Mouse (Mus musculus): ENCODE measurements around the gene Stk32c. TPM values are rescaled to one million over a fixed set of nuclear protein-coding genes. Genes with fewer than 3 reads are reported as not detected.

Gene Stk32c
- polyA plus RNA-seq, 2 experiments: 0.12 TPM; not detected in 1

GRCm38 (mm10) chr7:139085629-139086194 is 127.4 kb downstream of the Stk32c start, which contains the start of gene Dpysl4:
Gene Dpysl4, plus strand, starts transcription at chr7:139086001.
- Histone ChIP-seq H3K9ac (replicated peaks) (no peak within 1 kb of the TSS), H3K36me3 (replicated peaks; ENCODE audit: control insufficient read depth, insufficient read depth, low read depth) (no peaks in the 10 kb centered on the region), H3K4me3 (ENCODE audit: insufficient read depth in 1 of 2, low read depth in 2 of 2, low read length in 2 of 2) (peak within 1 kb of the TSS; percentile 21 to 24; a peak in 3 of 4 replicates), H3K9me3 (ENCODE audit: control insufficient read depth, low read length) (no peaks in the 10 kb centered on the region), H3K27ac (no peak within 1 kb of the TSS), H3K27me3 (ENCODE audit: control insufficient read depth, insufficient read depth, low read length) (peaks cover 20% of the 10 kb centered on the region), H3K4me1 (replicated peaks; ENCODE audit: control insufficient read depth in 2 of 2, insufficient read depth in 2 of 2, low read length in 1 of 2) (no peaks in the 10 kb centered on the region), H3K4me2 (ENCODE audit: low read depth) (peak within 1 kb of the TSS; percentile 44)
- TF ChIP-seq CTCF (IDR thresholded peaks at IDR 0.05; ENCODE audit: low read depth) (no peak), EP300 (IDR thresholded peaks at IDR 0.05; ENCODE audit: low read depth) (no peak)
- DNase-seq (ENCODE audit: low read depth in 3 of 3, low spot score in 3 of 3) (no peak), ATAC-seq (ENCODE audit: insufficient read depth) (no peak)
- WGBS (ENCODE audit: insufficient replicate concordance): 6% methylated on average over 32 of the region's 32 CpGs

GRCm38 (mm10) chr7:139084316-139084715 is 128.8 kb downstream of the Stk32c start:
- no peak overlapping the region for H3K9ac ChIP-seq (replicated peaks)
- no peaks in the 10 kb centered on the region for H3K36me3 ChIP-seq (replicated peaks; ENCODE audit: control insufficient read depth, insufficient read depth, low read depth)
- DNase-seq (ENCODE audit: low read depth in 3 of 3, low spot score in 3 of 3) (no peak), ATAC-seq (ENCODE audit: insufficient read depth) (no peak)
- H3K27ac ChIP-seq: no peak overlapping the region
- 42% methylated on average over 1 of the region's 1 CpGs for WGBS (ENCODE audit: insufficient replicate concordance)
- no peak overlapping the region for H3K4me3 ChIP-seq (ENCODE audit: insufficient read depth in 1 of 2, low read depth in 2 of 2, low read length in 2 of 2)
- H3K4me1 ChIP-seq (replicated peaks; ENCODE audit: control insufficient read depth in 2 of 2, insufficient read depth in 2 of 2, low read length in 1 of 2): no peaks in the 10 kb centered on the region
- TF ChIP-seq CTCF (IDR thresholded peaks at IDR 0.05; ENCODE audit: low read depth) (no peak), EP300 (IDR thresholded peaks at IDR 0.05; ENCODE audit: low read depth) (no peak)
- peaks cover 20% of the 10 kb centered on the region for H3K27me3 ChIP-seq (ENCODE audit: control insufficient read depth, insufficient read depth, low read length)
- no peaks in the 10 kb centered on the region for H3K9me3 ChIP-seq (ENCODE audit: control insufficient read depth, low read length)
- no peak overlapping the region for H3K4me2 ChIP-seq (ENCODE audit: low read depth)

DNA sequence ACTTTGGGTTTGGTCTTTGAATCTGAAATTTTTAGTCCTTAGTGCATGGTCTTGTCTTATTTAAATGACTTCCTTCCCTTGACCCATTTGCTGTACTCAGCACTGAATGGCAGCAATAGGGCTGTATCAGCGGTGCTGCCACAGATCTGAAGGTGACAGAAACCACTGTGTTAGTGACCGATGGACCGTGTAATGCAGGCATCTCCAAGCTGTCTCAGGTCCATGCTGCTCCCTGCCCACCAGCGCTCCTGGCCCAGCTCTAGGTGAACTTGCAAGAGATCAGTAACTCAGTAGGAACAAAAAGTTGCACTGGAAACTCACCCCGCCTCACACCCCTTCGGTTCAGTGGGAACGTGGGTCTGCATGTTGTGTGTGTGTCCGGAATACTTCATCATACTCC is 130.8 kb downstream of the Stk32c start:
- H3K9ac ChIP-seq (replicated peaks): no peak overlapping the region
- H3K4me3 ChIP-seq (ENCODE audit: insufficient read depth in 1 of 2, low read depth in 2 of 2, low read length in 2 of 2): no peak overlapping the region
- DNase-seq (ENCODE audit: low read depth in 3 of 3, low spot score in 3 of 3): no peak
- no peak overlapping the region for H3K27ac ChIP-seq
- 75% methylated on average over 8 of the region's 8 CpGs for WGBS (ENCODE audit: insufficient replicate concordance)
- peaks cover 20% of the 10 kb centered on the region for H3K27me3 ChIP-seq (ENCODE audit: control insufficient read depth, insufficient read depth, low read length)
- no peak for TF ChIP-seq EP300 (IDR thresholded peaks at IDR 0.05; ENCODE audit: low read depth)
- no peak for TF ChIP-seq CTCF (IDR thresholded peaks at IDR 0.05; ENCODE audit: low read depth)
- H3K4me1 ChIP-seq (replicated peaks; ENCODE audit: control insufficient read depth in 2 of 2, insufficient read depth in 2 of 2, low read length in 1 of 2): no peaks in the 10 kb centered on the region
- no peaks in the 10 kb centered on the region for H3K36me3 ChIP-seq (replicated peaks; ENCODE audit: control insufficient read depth, insufficient read depth, low read depth)
- no peak overlapping the region for H3K4me2 ChIP-seq (ENCODE audit: low read depth)
- no peak for ATAC-seq (ENCODE audit: insufficient read depth)
- no peaks in the 10 kb centered on the region for H3K9me3 ChIP-seq (ENCODE audit: control insufficient read depth, low read length)

- peaks cover 9% of the 10 kb centered on the region for H3K27me3 ChIP-seq (ENCODE audit: control insufficient read depth, insufficient read depth, low read length)
- TF ChIP-seq EP300 (IDR thresholded peaks at IDR 0.05; ENCODE audit: low read depth): no peak
- TF ChIP-seq CTCF (IDR thresholded peaks at IDR 0.05; ENCODE audit: low read depth): no peak
- no peak overlapping the region for H3K27ac ChIP-seq
- 53% methylated on average over 5 of the region's 5 CpGs for WGBS (ENCODE audit: insufficient replicate concordance)
- no peaks in the 10 kb centered on the region for H3K36me3 ChIP-seq (replicated peaks; ENCODE audit: control insufficient read depth, insufficient read depth, low read depth)
- ATAC-seq (ENCODE audit: insufficient read depth) (no peak), DNase-seq (ENCODE audit: low read depth in 3 of 3, low spot score in 3 of 3) (no peak)
- H3K9me3 ChIP-seq (ENCODE audit: control insufficient read depth, low read length): no peaks in the 10 kb centered on the region
- H3K4me2 ChIP-seq (ENCODE audit: low read depth): no peak overlapping the region
- H3K4me1 ChIP-seq (replicated peaks; ENCODE audit: control insufficient read depth in 2 of 2, insufficient read depth in 2 of 2, low read length in 1 of 2): no peaks in the 10 kb centered on the region
- H3K9ac ChIP-seq (replicated peaks): no peak overlapping the region
- H3K4me3 ChIP-seq (ENCODE audit: insufficient read depth in 1 of 2, low read depth in 2 of 2, low read length in 2 of 2): no peak overlapping the region
Observed at GRCm38 (mm10) chr7:139081158-139081557, 131.9 kb downstream of the Stk32c start.

GRCm38 (mm10) chr7:139080714-139081113 is 132.4 kb downstream of the Stk32c start:
- no peak overlapping the region for H3K4me3 ChIP-seq (ENCODE audit: insufficient read depth in 1 of 2, low read depth in 2 of 2, low read length in 2 of 2)
- DNase-seq (ENCODE audit: low read depth in 3 of 3, low spot score in 3 of 3) (no peak), ATAC-seq (ENCODE audit: insufficient read depth) (no peak)
- H3K36me3 ChIP-seq (replicated peaks; ENCODE audit: control insufficient read depth, insufficient read depth, low read depth): no peaks in the 10 kb centered on the region
- no peaks in the 10 kb centered on the region for H3K9me3 ChIP-seq (ENCODE audit: control insufficient read depth, low read length)
- 43% methylated on average over 4 of the region's 4 CpGs for WGBS (ENCODE audit: insufficient replicate concordance)
- H3K4me2 ChIP-seq (ENCODE audit: low read depth): no peak overlapping the region
- TF ChIP-seq EP300 (IDR thresholded peaks at IDR 0.05; ENCODE audit: low read depth): no peak
- peak; percentile 59 for TF ChIP-seq CTCF (IDR thresholded peaks at IDR 0.05; ENCODE audit: low read depth)
- H3K4me1 ChIP-seq (replicated peaks; ENCODE audit: control insufficient read depth in 2 of 2, insufficient read depth in 2 of 2, low read length in 1 of 2): no peaks in the 10 kb centered on the region
- H3K9ac ChIP-seq (replicated peaks): no peak overlapping the region
- no peak overlapping the region for H3K27ac ChIP-seq
- H3K27me3 ChIP-seq (ENCODE audit: control insufficient read depth, insufficient read depth, low read length): peaks cover 5% of the 10 kb centered on the region
